Mouse (Mus musculus): ENCODE data around the gene Bet1. TPM values are rescaled to one million over a fixed set of nuclear protein-coding genes. Genes with fewer than 3 reads are reported as not detected.

Bet1 gene
- total and polyA plus RNA-seq, 3 experiments: 36.3 to 70.3 (median 58.1) TPM

DNA sequence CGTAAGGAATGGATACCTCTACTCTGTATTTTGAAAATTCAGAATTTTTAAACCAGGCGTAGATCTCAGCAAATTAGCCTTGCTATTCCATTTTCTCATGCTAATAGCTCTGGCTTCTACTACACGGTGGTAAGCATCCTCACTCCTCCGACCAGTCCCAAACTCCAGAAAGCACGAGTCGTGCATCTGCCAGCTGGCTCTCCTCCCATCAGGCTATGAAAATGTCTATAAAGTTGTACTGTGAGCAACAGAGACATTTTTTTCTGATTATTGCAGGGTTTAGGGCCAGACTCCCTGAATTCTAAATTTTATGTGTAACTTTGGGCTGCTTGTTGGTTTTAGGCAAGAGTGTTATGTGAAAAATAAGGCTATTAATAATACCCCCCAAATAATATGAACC is 14.5 kb downstream of the Bet1 start:
- Histone ChIP-seq H3K27ac (ENCODE audit: insufficient read depth, low read depth) (no peak overlapping the region), H3K9ac (ENCODE audit: insufficient read depth, low read depth) (no peak overlapping the region), H3K4me2 (ENCODE audit: insufficient read depth, low read depth, poor library complexity, severe bottlenecking) (no peak overlapping the region), H3K36me3 (replicated peaks in 1 of 2; ENCODE audit: control insufficient read depth in 1 of 2, insufficient read depth in 1 of 2, low read length in 1 of 2) (peaks cover 0 to under 1% of the 10 kb centered on the region in 2 experiments), H3K79me2 (replicated peaks; ENCODE audit: control insufficient read depth, extremely low read depth, insufficient read depth, poor library complexity, severe bottlenecking) (no peaks in the 10 kb centered on the region), H3K4me3 (replicated peaks in 1 of 3; ENCODE audit: low read depth in 2 of 3, low read length in 2 of 3, poor library complexity in 1 of 3) (no peak overlapping the region), H3K4me1 (ENCODE audit: control insufficient read depth in 1 of 2, insufficient read depth in 2 of 2) (no peaks in the 10 kb centered on the region), H3K9me3 (replicated peaks; ENCODE audit: low read length) (no peaks in the 10 kb centered on the region), H3K27me3 (replicated peaks) (no peaks in the 10 kb centered on the region)
- dilution Hi-C loops (cut with MboI; ENCODE audit: extremely low pct_ligation_motif_present, extremely low pct_unique_long_range_greater_than_20kb, low sequenced_read_pairs): no loop called here
- TF ChIP-seq ZNF384 (IDR thresholded peaks at IDR 0.05; ENCODE audit: low read depth, low read length): no peak
- TF ChIP-seq SMC3 (IDR thresholded peaks at IDR 0.05; ENCODE audit: low read depth, low read length): no peak
- TF ChIP-seq KAT2A (IDR thresholded peaks at IDR 0.05; ENCODE audit: insufficient replicate concordance, low read length): no peak
- no peak for TF ChIP-seq MAX (IDR thresholded peaks at IDR 0.05; ENCODE audit: low read length)
- no peak for TF ChIP-seq CTCF (conservative IDR thresholded peaks at IDR 0.05 in 1 of 2, IDR thresholded peaks at IDR 0.05 in 1 of 2; ENCODE audit: low read depth in 2 of 2, low read length in 2 of 2)
- TF ChIP-seq CHD2 (IDR thresholded peaks at IDR 0.05; ENCODE audit: low read length): no peak
- no peak for TF ChIP-seq MEF2A (IDR thresholded peaks at IDR 0.05; ENCODE audit: borderline replicate concordance, low read depth, low read length)
- no peak for TF ChIP-seq POLR2A (IDR thresholded peaks at IDR 0.05; ENCODE audit: low read depth, low read length)
- TF ChIP-seq ZC3H11A (IDR thresholded peaks at IDR 0.05; ENCODE audit: low read depth, low read length): no peak
- TF ChIP-seq MAZ (IDR thresholded peaks at IDR 0.05; ENCODE audit: low read depth, low read length): no peak
- TF ChIP-seq NELFE (IDR thresholded peaks at IDR 0.05; ENCODE audit: low read depth, low read length): no peak
- no peak for TF ChIP-seq E2F4 (IDR thresholded peaks at IDR 0.05; ENCODE audit: insufficient replicate concordance, low read depth, low read length)
- TF ChIP-seq TCF12 (IDR thresholded peaks at IDR 0.05; ENCODE audit: low read depth, low read length): no peak
- no peak for TF ChIP-seq ZKSCAN1 (IDR thresholded peaks at IDR 0.05; ENCODE audit: borderline replicate concordance, low read depth, low read length)
- no peak for TF ChIP-seq IRF4 (IDR thresholded peaks at IDR 0.05; ENCODE audit: low read depth, low read length)
- TF ChIP-seq ELF1 (IDR thresholded peaks at IDR 0.05; ENCODE audit: low read depth, low read length): no peak
- TF ChIP-seq HCFC1 (IDR thresholded peaks at IDR 0.05; ENCODE audit: low read depth, low read length): no peak
- TF ChIP-seq ZMIZ1 (IDR thresholded peaks at IDR 0.05; ENCODE audit: low read depth, low read length): no peak
- no peak for TF ChIP-seq JUND (conservative IDR thresholded peaks at IDR 0.05; ENCODE audit: low read depth, low read length)
- in situ Hi-C loops (cut with MboI; ENCODE audit: low pct_ligation_motif_present, low pct_unique_long_range_greater_than_20kb, low sequenced_read_pairs): no loop called here
- DNase-seq (ENCODE audit: extremely low read depth): no peak

DNA sequence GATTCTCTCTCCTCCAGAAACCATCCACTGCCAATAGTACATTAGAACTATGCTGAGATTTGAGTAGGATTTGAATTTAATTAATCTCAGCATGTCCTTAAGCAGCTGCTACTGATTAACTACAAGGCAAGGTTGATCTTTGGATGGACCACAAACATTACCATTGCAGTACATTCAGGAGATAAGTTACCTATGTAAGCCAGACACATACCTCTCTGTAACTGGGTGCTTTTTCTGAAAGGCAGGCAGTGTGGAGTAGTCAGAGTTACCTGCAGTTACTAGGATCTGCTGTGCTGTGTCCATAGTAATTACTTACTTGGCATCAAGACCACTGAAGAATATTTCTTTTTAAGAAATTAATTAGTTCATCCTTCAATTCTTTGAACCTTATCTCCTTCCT is 17.1 kb downstream of the Bet1 start:
- no peak overlapping the region for H3K27ac ChIP-seq (ENCODE audit: insufficient read depth, low read depth)
- no peaks in the 10 kb centered on the region for H3K27me3 ChIP-seq (replicated peaks)
- dilution Hi-C loops (cut with MboI; ENCODE audit: extremely low pct_ligation_motif_present, extremely low pct_unique_long_range_greater_than_20kb, low sequenced_read_pairs) (no loop called here), in situ Hi-C loops (cut with MboI; ENCODE audit: low pct_ligation_motif_present, low pct_unique_long_range_greater_than_20kb, low sequenced_read_pairs) (no loop called here)
- no peaks in the 10 kb centered on the region for H3K36me3 ChIP-seq (replicated peaks in 1 of 2; ENCODE audit: control insufficient read depth in 1 of 2, insufficient read depth in 1 of 2, low read length in 1 of 2)
- H3K4me2 ChIP-seq (ENCODE audit: insufficient read depth, low read depth, poor library complexity, severe bottlenecking): no peak overlapping the region
- H3K9ac ChIP-seq (ENCODE audit: insufficient read depth, low read depth): no peak overlapping the region
- TF ChIP-seq POLR2AphosphoS2 (IDR thresholded peaks at IDR 0.05; ENCODE audit: low read depth, low read length) (no peak), ZKSCAN1 (IDR thresholded peaks at IDR 0.05; ENCODE audit: borderline replicate concordance, low read depth, low read length) (no peak), BHLHE40 (IDR thresholded peaks at IDR 0.05; ENCODE audit: low read depth, low read length) (no peak), E2F4 (IDR thresholded peaks at IDR 0.05; ENCODE audit: insufficient replicate concordance, low read depth, low read length) (no peak), TCF12 (IDR thresholded peaks at IDR 0.05; ENCODE audit: low read depth, low read length) (no peak), MXI1 (IDR thresholded peaks at IDR 0.05; ENCODE audit: low read depth, low read length) (no peak), KAT2A (IDR thresholded peaks at IDR 0.05; ENCODE audit: insufficient replicate concordance, low read length) (no peak), SIN3A (IDR thresholded peaks at IDR 0.05; ENCODE audit: low read length) (no peak), NRF1 (IDR thresholded peaks at IDR 0.05; ENCODE audit: low read depth, low read length) (no peak), ELF1 (IDR thresholded peaks at IDR 0.05; ENCODE audit: low read depth, low read length) (no peak), PAX5 (IDR thresholded peaks at IDR 0.05; ENCODE audit: low read length) (no peak), NELFE (IDR thresholded peaks at IDR 0.05; ENCODE audit: low read depth, low read length) (no peak)
- no peaks in the 10 kb centered on the region for H3K79me2 ChIP-seq (replicated peaks; ENCODE audit: control insufficient read depth, extremely low read depth, insufficient read depth, poor library complexity, severe bottlenecking)
- H3K9me3 ChIP-seq (replicated peaks; ENCODE audit: low read length): no peaks in the 10 kb centered on the region
- DNase-seq (ENCODE audit: extremely low read depth): no peak
- no peaks in the 10 kb centered on the region for H3K4me1 ChIP-seq (ENCODE audit: control insufficient read depth in 1 of 2, insufficient read depth in 2 of 2)
- no peak overlapping the region for H3K4me3 ChIP-seq (replicated peaks in 1 of 3; ENCODE audit: low read depth in 2 of 3, low read length in 2 of 3, poor library complexity in 1 of 3)
